Mouse (Mus musculus) spleen, adult 2 months (tissue): ENCODE measurements around the gene Epha4.

Experiments used
- CTCF ChIP-seq: fragments of 200-500 bp; IDR thresholded peaks from 2 replicates; pipeline ENCODE4 v1.5.1; 2011; ENCODE audit warnings: mild to moderate bottlenecking, inconsistent platforms; ENCODE audit not compliant: insufficient read depth, insufficient read length, insufficient replicate concordance; ENCODE audit errors: extremely low read depth
- POLR2A ChIP-seq: fragments of 200-500 bp; IDR thresholded peaks from 2 replicates; pipeline ENCODE4 v1.6.1; 2011; ENCODE audit warnings: low read depth, low read length, inconsistent platforms

DNA sequence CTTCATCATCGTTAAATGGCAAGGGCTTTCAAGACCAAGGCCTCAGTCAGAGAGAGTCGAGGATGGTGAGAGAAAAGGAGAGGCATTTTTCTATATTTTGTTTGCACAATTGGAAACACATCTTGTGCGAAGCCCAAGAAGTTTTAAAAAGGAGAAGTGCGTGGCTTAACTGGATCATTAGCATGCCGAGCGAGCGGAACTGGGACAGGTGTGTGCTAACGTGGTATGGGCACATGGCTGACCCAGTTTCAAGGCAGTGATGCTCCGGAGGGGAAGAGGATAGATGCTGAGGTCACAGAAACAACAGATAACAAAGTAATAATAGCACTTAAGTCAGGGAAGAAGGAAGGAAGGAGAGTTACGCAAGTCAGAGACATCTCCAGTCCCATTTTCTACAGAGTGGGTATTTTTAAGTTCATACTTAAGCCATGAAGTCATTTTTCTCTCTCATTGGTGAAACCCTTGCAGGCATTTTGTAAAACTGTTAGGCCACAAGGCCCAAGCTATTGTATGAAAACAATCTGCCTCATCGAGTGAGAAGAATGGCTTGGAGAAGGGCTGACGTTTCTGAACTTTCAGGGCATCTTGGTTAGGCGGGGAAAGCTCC, 26.9 kb downstream of the Epha4 start:
- TF ChIP-seq CTCF (no peak), POLR2A (no peak)
